Mouse (Mus musculus) left cerebral cortex, postnatal 36 days (tissue): ENCODE measurements around the gene Gm10521. TPM values are rescaled to one million over a fixed set of nuclear protein-coding genes. Genes with fewer than 3 reads are reported as not detected.
"Not testable (repeated sequence)": the region's sequence is repeated elsewhere in the genome, so short reads cannot be mapped to it uniquely, and the experiment has no call there.

Source experiments
- DNase-seq, 2 experiments: peaks; one replicate each; pipeline ENCODE4 v3.0.0; 2021 to 2022; ENCODE audit warnings: low spot score in 2 of 2, mixed read lengths in 1 of 2
- intact Hi-C: fragments of 180-260 bp; cut with DNase I; formaldehyde crosslinking; loops from one replicate; pipeline ENCODE4 v1.15.1; 2025
- total RNA-seq, 2 experiments: library from RNA; stranded (reverse); gene quantifications; 2 replicates each; pipeline ENCODE4 v1.2.3; 2021

Gm10521 gene
- total RNA-seq = under 1 TPM in 1 of 2 experiments, not detected in 1; 0.16 TPM

DNA sequence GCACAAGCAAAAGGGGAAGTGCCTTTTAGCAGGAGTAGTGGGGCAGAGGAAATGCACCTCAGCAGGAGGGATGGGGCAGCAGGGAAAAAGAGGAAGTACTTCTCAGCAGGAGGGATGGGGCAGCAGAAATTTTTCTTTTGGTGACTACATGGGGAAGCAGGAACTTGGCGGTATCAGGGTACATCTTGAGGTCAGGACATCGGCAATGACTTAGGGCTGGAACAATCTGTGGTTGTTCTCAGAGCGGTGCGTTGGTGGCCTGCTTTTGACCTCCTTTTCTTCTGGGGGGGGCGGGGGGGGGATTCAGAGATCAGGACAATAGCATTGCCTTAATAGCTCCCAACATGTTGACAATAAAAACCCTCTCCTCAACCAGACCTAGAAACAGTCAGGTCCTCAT is at the start of gene Gm10521:
TSS of gene Gm10521 (plus strand) at position 301 of the 400 bp plus-strand sequence.
- DNase-seq, intact Hi-C loops: not testable (repeated sequence)

GRCm38 (mm10) chr1:171848201-171848600 is 47.3 kb upstream of the Gm10521 start:
- no peak for DNase-seq
- intact Hi-C loops = no loop called here

GRCm38 (mm10) chr1:171848757-171849156 is 46.7 kb upstream of the Gm10521 start:
- DNase-seq = no peak
- intact Hi-C loops = no loop called here

- DNase-seq = peak; percentile 6 to 16
- intact Hi-C loops = no loop called here
These were observed 46.0 kb upstream of the Gm10521 start for GRCm38 (mm10) chr1:171849454-171849853.

GRCm38 (mm10) chr1:171865467-171865866 is 30.0 kb upstream of the Gm10521 start:
- no peak for DNase-seq
- intact Hi-C loops = no loop called here

- DNase-seq = peak; percentile 12 to 21
- intact Hi-C loops = no loop called here
These were observed 8.5 kb upstream of the Gm10521 start for GRCm38 (mm10) chr1:171886989-171887388.

- no peak for DNase-seq
- intact Hi-C loops = no loop called here
These were observed 8.5 kb downstream of the Gm10521 start for GRCm38 (mm10) chr1:171904011-171904410.

GRCm38 (mm10) chr1:171915638-171916458 is 20.4 kb downstream of the Gm10521 start:
- no peak for DNase-seq
- intact Hi-C loops = no loop called here

DNA sequence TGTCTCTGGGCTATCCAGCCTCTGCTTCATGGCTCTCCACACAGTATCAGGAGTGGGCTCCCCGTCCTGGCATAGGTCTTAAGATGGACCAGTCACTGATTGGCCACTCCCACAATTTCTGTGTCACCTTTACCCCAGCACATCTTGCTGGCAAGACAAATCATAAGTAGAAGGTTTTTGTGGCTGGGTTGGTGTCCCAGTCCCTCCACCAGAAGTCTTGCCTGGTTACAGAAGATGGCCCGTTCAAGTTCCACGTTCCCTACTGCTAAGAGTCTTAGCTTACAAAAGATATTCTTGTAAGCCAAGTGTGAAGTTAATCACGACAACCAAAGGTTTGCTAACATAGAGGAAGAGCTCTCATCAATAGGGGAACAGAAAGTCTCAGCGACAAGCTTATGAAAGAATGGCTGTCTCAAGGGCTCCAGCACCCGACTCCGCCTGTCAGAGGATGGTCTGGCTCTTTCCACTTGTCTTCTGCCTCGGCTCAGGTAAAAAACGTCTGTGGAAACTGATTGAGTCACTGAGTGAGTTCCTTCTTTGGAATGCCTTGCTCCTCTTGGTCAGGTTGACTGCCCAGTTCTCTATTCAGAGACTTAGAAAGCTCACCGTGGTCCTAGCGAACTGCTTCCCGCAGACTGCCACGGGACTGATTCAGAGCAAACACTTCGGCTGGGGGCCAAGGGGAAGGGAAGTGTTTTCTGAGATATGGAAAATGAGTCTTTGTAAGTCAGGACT is 22.0 kb downstream of the Gm10521 start, which contains the start of gene Slamf6:
TSS of gene Slamf6 (plus strand) at position 211 of the 735 bp plus-strand sequence.
- intact Hi-C loops = no loop called here
- DNase-seq = no peak

- no peak for DNase-seq
- intact Hi-C loops = no loop called here
These were observed 22.9 kb downstream of the Gm10521 start for GRCm38 (mm10) chr1:171918136-171918920.

DNA sequence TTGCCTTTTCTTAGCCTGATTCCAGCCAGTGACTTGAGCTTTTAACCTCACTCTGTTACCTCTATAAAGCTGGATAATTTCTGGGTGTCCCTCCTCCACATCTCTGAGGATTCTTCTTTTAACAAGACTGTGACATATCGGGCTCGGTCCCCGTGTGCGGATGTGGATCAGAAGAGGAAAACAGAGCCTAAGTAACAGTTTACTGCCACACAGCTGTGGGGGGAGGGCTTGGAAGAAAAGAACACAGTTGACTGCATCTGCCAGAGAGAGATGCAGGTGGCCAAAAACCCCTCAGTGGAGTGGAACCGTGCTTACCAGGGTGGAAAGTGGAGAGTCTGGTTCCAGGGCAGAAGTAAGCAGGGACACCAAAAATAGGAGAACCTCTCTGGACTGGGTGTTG is 23.7 kb downstream of the Gm10521 start:
- DNase-seq = no peak
- intact Hi-C loops = no loop called here

- intact Hi-C loops = no loop called here
- DNase-seq = no peak
These were observed 24.5 kb downstream of the Gm10521 start for GRCm38 (mm10) chr1:171919901-171920510.

GRCm38 (mm10) chr1:171920989-171921621 is 25.6 kb downstream of the Gm10521 start:
- no peak for DNase-seq
- intact Hi-C loops = no loop called here

DNA sequence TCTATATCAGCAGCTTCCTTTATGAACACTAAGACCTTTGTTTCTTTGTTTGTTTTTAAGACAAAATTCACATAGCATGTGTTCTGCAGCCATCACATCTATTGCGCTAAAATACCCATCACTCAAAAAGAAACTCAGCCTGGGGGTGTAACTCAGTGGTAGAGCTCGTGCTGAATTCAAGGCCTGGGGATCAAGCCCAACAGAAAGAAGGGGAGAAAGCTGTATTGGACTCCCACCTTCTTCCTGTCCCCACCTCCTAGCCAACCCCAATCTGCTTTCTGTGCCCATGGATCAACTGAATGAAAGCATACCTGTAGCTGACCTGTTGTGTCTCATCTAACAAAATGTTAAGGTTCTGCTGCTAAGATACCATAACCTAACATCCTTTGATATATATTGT is 26.2 kb downstream of the Gm10521 start:
- intact Hi-C loops = no loop called here
- DNase-seq = no peak

- intact Hi-C loops = no loop called here
- no peak for DNase-seq
These were observed 27.4 kb downstream of the Gm10521 start for GRCm38 (mm10) chr1:171922844-171923243.

DNA sequence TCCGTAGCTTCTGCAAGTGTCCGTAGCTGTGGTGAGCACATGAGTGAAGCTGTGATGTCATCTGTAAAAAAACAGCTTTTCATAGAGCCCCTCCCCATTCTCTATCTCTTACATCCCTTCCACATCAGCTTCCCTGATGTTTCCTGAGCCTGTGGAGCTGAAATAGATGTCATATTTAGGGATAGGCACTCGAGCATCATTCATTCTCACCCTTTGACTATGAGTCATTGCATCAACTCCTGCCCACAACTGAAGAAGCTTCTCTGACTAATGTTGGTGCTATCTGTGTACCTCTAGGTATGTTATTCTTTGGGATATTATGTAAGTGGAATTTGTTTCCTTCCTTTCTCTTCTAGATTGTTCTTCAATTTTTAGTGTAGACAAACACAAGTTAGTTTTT is 29.4 kb downstream of the Gm10521 start:
- intact Hi-C loops = no loop called here
- DNase-seq = no peak

GRCm38 (mm10) chr1:171933851-171934250 is 38.4 kb downstream of the Gm10521 start:
- intact Hi-C loops = no loop called here

DNA sequence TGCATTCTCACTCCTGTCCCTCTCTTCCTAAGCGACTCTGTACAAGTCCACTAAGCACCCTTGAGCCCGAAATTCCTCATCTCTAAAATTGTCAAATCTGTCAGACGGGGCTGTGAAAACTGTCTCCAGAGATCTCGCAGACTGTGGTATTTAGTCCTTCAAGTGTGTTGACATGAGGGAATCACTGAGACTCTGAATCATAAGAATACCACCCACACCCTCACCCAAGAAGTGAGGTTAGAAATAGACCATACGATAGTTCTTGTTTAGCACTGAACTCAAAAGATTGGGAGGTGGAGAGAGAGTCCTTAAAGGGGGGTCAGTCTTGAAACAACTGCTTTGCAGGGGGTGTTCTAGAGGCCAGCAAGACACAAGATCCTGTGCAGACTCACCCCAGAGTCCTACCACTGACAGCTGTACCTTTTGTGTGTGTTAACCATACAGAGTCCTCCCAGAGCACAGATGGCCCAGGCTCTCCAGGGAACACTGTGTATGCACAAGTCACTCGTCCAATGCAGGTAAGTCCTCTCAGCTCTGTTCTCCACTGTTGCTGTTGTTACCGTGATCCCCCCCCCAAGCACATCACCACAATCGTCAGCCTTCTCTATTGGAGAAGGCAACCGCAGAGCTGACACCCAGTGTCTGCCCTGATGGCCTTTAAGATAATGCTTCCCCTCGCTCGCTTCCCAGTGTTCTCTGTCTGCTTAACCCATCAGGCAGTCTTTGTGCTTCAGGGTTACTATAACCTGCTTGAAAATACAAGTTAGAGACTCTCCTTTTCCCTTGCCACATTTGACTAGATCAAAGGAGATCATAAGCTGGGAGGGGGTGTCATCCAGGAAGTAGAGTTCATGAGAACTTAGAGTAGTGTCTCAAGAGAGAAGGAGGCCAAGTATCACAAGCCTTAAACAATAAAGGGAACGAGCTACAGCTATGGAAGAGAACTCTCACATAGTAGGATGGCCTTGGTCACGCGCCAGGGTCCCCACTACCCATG is 43.8 kb downstream of the Gm10521 start:
- intact Hi-C loops = no loop called here
- DNase-seq = no peak

More at GRCm38 (mm10) chr1:171933851-171934250, 38.4 kb downstream of the Gm10521 start:
- no peak for DNase-seq
